Mouse (Mus musculus) cerebellum, postnatal 14 days (tissue): Measurements from ENCODE around the gene Lcn10.
"Not testable (repeated sequence)": the region's sequence is repeated elsewhere in the genome, so short reads cannot be mapped to it uniquely, and the experiment has no call there.

Experiments
- DNase-seq, 2 experiments: peaks; one replicate each; pipeline ENCODE4 v3.0.0; 2021; ENCODE audit warnings: mixed read lengths in 2 of 2

Gene Lcn10

DNA sequence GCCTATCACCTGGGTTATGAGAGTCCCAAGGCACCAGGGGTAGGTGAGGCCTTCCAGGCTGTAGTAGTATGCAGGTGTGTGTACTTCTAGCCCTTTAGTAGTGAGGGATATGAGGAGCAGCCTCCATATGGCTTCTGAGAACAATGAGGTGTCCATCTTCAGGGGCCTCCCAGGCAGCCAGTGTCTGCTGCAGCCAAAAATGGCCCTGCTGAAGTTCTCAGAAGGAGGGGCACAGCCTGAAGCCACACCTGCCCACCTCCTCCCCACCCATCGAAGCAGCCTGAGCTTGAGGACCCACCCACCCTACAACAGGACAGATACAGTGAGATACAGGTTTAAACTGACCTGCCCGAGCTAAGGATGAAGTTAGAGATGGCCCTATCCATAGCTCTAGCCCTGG is at the start of gene Lcn10:
Gene Lcn10 (plus strand): TSS at position 301 of the 400 bp plus-strand sequence.
- DNase-seq, result no peak

DNA sequence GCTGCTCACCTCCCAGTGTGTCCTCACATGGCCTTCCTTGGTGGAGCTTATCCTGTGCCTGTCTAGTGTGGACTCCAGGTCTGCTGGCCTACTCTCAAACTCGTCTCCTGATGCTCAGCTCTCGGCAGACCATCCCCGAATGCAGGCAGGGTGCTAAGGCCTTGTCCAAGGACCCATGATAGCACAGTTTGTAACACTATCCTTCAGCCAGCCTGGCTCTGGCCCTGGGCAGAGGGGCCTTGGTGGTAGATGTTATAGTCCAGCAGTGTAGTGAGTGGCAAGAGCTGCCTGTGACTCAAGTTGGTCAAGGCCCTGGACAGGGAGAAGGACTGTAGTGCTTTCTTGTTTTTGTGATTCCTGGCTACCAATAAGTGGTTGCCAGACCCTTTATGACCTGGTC is 48.9 kb upstream of the Lcn10 start:
- no peak for DNase-seq

DNA sequence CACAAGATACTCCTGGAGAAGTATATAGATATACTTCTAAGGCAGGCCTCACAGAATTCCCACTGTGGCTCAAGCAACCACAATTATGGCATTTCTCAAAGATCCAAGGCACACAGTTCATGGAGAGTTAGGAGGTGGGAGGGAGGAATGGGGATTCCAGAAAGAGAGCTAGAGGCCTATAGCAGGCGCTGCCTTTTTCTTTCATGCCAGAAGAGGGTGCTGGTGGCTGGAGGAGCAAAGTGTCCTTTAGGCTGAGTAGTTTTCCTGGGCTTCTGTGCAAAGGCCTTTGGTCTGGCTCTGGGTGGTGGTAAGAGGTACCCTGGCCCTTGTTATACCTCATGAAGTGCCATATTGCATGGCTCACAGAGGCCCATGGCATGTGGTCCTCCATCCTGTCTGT is 48.5 kb upstream of the Lcn10 start:
- DNase-seq, result no peak

DNA sequence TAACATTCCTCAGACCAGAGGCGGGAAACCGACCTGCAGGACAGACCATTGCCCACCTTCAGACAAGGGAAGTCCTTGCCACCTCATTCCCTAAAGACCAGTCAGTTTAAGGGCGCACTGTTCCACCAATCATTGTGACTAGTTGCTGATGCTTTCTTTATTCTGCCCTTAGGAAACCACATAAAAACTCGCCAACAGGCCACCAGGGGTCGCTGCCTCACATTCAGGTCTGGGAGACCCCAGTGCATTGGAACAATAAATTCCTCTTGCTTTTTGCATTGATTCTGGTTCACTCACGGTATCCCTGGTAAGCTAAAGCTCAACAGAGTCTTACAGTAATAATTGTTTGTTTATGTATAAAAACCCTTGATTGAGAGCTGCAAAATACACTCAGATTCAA is 42.6 kb upstream of the Lcn10 start:
- DNase-seq, result peak; percentile 70 to 83

DNA sequence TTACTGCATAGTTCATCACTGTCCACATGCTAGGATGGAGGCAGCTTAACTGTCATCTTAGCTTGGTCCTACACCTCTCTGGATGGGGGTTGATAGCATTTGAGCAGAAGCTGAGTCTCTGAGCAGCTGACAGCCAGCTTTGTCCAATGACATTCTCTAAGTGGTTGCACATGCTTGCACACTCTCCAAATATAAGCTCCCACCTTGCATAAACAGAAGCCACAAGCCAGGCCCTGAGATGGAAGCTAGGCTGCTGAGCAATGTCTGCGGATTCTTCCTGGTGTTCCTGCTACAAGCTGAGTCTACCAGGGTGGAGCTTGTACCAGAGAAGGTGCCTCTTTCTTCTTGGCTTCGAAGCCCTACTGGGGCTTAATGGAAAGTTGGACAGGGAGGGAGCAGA is 29.6 kb upstream of the Lcn10 start, which contains the start of gene Lcn8:
Gene Lcn8 (plus strand): TSS at position 219 of the 400 bp plus-strand sequence.
- DNase-seq, result no peak

DNA sequence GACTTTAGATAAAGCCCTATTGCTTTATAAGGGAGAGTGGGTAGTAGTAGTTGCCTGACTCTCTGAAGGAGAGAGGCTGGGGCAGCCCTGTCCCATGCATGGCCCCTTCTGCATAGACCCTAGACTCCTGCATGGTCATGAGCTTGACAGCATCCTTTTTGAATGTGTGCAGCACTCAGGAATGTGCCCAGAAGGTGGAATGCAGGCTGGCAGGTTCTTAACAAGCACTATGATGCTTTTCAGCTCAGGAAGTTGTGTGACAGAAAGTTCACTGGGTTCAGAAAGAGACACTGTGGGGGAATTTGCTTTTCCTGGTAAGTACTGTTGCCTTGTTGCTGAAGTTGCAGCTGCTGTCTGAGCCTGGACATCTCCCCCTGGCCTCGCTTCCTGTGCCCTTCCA is 28.0 kb upstream of the Lcn10 start:
- DNase-seq, result no peak

DNA sequence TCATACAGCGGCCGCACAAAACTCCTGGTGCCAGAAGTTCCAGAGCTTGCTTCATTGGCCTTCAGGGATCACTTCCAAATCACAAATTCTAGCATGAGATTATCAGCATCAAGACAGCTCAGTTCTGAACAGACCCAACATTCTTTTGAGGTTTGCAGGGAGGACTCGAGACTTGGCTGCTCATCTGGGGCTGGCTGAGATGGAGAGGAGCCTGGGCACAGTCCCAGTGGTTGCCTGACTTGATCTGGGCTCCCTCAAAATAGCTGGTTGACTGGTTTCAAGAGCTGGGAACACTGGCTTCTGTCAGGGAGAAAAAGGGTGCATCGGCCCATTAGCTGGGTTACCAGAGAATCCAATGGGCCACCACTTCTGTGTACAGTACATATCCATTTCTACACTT is 25.8 kb upstream of the Lcn10 start:
- peak; percentile 48 to 56 for DNase-seq

DNA sequence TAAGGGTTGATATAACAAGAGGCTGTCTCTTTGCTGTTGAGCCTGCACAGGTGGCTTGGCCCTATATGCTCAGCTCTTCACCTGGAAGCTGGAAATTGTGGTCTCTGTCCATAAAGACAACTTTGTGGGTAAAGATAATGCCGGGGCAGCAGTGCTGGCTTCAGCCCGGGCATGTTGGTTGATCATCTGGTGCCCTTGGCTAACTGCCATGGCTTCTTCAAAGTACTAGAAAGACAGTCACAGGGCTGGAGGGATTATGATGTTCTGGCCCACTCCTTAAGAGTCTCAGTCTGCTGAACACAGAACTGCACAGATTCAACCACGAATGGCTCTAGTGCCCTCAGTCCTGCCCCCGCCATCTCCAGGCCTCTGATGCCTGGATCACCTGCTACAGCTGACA is 25.3 kb upstream of the Lcn10 start:
- peak; percentile 68 to 71 for DNase-seq

DNA sequence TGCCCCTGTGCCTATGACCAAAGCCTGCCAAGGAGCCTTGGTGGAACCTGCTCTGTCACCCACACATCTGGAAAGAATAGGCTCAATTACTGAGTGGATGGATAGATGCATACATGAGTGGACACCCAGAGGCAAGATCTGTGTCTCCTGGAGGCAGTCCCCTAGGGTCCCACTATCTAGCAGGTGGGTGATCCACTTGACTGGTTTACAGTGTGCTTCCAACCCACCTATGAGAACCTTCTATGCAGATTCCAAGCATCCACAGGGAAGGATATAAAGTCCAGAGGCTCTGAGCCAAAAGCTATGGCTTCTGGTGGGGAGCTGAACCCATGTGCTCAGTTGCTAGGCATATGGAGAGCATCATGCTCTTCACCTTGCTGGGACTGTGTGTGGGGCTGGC is 24.9 kb upstream of the Lcn10 start, which contains the start of gene Lcn5:
Gene Lcn5 (plus strand): TSS at position 301 of the 400 bp plus-strand sequence.
- no peak for DNase-seq

DNA sequence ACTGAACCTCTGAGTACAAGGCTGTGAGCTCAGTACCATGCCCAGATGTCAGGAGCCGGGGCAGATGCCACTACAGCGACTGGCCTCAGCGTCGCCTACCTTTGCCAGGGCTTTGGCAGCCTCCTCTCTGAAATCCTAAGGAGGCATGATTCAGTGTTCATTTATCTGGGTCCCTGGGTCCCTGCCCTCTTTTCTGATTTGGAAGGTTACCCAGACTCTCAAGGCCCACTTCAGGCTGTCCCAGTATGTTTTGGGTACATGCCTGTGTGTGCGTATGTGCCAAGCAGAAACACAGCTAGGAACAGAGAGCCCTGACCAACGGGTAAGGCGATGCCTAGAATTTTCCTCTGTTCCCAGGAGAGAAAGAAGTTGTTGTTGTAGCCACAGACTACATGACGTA is 22.2 kb upstream of the Lcn10 start:
- peak in 1 of 2 experiments; percentile 11 for DNase-seq

DNA sequence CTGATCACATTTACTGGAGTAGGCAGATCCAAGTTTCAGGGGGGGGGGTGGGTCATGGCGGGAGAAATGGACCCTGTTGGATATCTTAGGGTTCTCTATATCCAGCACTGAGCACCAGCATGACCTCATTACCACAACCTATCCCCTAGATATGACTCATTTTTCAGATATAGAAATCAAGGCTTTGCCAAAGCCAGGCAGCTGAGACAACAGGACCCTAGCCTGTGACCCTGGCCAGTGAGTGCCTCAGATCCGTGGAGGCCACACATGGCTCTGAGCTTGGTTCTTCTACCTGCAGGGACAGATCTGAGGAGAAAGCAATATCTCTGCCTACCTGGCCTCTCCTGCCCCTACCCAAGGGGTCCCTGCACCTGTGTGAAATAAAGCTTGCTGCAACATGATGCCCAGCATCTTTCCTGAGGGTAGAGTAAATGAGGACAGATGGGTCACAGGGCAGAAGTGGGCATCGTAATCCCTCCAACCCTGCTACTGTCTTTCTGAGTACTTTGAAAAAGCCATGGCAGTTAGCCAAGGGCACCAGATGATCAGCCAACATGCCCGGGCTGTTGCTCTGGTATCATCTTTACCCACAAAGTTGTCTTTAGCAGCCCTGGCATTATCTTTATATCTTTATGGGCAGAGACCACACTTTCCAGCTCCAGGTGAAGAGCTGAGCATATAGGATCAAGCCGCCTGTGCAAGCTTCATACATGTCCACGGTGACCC is 21.1 kb upstream of the Lcn10 start:
- peak; percentile 33 to 40 for DNase-seq

DNA sequence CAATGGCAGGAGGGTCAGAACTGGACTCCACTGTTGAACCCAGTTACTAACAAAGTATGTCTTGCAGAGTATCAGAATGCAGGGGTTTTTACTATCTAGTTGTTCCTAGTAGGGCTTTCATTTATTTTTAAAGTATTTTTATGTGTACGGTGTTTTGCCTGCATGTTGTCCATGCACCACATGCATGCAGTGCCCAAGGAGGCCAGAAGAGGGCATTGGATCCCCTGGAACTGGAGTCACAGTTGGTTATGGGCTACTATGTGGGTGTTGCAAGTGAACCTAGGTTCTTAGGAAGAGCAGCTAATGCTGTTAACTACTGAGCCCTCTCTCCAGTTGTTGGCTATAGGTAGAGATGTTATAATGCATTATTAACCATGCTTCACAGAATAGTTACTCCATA is 19.0 kb upstream of the Lcn10 start:
- peak; percentile 72 to 86 for DNase-seq

DNA sequence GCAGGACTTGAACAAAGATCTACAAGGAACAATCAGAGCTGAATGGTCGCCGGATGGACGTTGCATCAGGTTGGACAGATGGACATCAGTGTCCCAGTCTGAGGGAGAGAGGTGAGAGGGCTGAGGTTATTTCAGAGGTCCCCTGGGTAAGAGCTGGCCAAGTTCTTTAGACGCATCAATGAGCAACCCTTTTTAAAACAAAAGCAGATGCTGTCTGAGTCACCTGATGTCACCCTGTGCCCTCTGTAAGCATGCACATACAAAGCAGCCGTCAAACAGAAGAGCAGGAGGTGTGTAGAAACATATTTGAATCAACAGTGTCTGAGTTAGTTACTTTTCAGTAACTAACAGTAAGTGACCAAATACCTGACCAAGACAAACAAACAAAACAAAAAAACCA is 18.4 kb upstream of the Lcn10 start:
- no peak for DNase-seq

DNA sequence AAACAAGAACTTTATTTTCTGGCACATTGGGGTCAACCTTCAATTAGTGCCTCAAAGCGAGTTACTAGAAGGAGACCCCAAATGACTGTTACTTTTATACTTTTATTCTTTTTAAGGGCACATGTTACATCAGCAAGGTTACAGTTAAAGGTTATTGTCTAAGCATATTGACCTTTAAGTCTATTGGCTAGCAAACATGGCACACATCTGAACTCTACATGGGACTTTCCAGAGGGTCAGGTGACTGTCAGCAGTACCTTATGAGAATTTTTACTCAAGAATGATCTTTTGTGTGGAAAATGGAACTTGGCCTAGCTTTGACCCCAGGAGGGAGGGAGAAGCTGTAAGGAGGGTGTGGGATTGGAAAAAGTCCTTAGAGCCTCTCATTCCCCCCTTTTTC is 16.0 kb upstream of the Lcn10 start:
- DNase-seq, result no peak

DNA sequence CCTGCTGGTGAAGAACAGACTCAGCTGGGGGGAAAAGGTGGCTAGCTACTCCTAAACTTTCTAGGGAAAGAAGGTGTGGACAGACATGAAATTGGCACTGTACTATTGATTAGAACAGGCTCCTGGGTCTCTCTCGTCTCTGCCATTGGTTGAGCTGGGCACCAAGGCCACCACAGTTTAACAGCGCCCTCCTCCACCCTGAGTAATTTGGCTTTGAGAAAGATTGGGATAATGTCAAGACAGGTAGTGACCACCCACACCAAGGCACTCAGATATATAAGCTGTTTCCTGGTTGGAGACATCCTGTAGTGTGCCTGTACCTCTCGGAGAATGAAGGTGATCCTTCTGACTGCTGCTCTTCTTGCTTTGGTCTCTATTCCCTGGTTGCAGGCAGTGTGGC is 6.0 kb upstream of the Lcn10 start, which contains the start of gene Lcn6:
Gene Lcn6 (plus strand): TSS at position 301 of the 400 bp plus-strand sequence.
- no peak for DNase-seq

DNA sequence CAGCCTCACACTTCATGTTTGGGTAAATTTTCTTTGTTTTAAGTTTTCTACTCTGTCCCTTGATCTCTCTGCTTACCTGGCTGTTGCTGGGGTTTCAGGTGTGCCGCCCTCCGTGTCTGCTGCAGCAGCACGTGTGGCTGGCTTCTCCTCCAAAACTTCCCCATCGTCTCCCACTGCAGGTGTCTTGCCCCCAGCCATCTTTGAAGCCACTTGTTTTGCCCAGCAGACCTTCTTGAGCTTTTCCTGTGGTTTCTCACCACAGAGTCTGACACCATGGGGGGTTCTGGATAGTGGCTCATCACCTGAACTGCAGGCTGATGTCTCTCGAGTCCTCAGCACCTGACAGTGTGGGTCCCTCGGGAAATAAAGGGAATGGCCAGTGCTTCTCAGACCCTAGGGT is 3.0 kb upstream of the Lcn10 start:
- DNase-seq, result no peak

DNA sequence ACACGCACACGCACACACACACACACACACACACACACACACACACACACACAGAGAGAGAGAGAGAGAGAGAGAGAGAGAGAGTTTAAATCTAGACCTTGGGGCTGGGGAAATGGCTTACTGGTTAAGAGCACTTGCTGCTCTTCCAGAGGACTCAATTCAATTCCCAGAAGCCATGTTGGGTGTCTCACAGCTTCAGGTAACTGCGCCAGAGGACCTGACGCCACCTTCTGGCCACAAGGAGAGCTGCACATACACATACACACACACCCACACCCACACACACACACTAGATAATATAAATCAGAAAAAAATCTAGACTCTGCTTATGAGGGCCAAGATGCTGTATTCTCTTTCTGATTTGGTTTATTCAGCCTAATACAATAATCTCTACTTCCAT is 4.4 kb downstream of the Lcn10 start:
- DNase-seq, result no peak

DNA sequence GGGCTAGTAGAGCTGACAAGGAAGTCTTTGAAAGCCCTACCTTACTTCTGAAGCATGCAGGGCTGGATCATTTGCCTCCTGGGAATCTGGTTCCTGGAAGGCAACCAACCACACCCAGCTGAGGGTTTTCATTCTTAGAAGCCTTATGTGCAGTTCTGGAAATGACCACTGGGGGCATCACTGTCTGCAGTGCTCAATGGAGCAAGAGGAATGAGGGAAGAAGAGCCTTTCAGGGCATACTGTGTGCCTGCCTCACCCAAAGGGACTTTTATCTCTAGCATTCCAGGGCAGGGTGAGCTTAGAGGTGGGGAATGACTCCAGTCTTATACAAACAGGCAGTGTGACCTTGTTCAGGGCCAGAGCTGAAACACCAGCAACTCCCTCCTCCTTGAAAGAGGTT is 12.1 kb downstream of the Lcn10 start:
- peak; percentile 79 to 91 for DNase-seq

DNA sequence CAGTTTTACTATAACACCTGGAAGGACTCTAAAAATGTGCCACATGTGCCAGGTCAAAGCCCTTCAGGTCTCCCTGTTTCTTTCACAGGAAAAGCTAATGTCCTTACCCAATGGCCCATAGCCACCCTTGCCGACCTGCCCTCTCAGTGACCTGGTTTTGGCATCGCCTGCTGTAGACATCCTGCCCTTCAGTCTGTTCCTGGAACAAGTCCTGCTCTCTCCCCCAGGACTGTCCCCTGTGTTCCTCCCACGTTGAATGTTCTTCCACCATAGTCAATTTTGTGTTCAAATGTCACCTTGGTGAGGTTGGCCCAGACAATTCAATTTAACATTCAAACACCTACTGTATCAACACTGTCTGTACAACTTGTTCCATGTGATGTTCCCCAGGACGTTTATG is 14.4 kb downstream of the Lcn10 start:
- no peak for DNase-seq

DNA sequence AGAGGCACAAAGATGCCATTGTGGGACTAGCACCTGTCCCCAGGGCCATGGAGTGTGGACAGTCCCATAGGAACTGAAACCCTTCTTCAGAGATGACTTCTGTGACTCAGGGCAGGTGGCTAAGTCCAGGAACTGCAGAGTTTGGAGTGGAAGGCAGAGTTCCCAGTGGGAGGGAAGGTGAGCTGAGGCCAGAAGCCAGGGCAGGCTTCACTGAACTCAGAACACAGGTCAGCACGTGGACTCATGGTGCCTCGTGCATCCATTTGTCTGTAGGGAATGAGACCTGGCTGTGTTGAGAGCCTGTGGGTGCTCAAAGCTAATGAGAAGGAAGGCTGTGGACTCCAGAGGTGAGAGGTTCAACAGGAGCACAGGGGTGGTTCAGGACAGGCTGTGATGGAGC is 16.2 kb downstream of the Lcn10 start:
- DNase-seq, result no peak

DNA sequence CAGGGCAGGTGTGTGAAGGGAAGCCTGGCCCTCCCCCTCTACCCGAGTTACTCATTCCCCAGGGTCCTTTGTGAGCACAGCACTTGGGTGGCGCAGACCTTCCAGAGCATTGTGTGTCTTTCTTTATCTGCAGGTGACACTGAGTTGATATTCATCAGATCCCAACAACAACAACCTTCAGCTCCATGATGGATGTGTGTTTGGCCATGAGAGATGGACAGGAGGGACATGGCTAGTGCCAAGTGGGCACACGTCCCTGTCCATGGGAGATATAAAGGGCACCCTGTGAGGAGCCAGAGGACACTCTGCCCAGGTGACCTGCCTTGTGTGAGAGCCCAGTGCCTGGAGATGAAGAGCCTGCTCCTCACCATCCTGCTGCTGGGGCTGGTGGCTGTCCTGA is 17.2 kb downstream of the Lcn10 start, which contains the start of gene Obp2a:
Gene Obp2a (plus strand): TSS at position 301 of the 400 bp plus-strand sequence.
- DNase-seq, result not testable (repeated sequence)

DNA sequence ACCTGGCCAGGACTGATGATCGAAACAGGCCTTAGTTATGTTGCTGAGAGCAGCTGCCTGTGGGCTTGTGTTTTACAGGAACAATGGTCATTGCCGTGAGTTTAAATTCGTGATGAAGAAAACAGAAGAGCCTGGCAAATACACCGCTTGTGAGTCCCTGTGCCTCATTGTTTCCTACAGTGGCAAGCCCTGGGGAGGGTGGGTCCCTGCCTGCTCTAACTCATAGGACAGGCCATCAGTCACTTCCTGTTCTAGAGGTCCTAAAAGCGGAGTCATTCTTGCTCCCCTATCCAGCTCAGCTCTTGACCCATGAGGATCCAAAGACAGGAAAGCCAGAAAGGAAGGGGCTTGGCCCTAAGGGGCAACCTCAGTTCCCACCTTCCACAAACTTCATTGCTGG is 18.5 kb downstream of the Lcn10 start:
- DNase-seq, result no peak

DNA sequence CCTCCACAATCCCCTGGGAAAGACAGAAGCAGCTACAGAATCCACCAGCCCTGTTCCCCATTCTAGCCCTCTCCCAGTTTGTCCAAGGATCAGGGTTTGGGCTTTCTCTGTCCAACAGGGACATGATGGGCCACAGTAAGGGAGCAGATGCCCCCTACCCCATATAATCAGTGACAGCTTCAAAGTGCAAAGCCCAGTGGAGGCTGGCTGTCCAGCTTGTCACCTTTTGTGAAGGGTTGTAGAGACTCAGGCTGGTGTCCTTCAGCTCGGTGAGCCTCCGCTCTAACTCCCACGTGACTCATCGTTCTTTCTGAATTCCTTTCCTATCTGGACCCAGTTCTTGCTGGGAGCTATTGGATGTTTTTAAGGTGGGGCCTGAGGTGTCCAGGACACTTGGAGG is 21.2 kb downstream of the Lcn10 start:
- DNase-seq, result no peak

DNA sequence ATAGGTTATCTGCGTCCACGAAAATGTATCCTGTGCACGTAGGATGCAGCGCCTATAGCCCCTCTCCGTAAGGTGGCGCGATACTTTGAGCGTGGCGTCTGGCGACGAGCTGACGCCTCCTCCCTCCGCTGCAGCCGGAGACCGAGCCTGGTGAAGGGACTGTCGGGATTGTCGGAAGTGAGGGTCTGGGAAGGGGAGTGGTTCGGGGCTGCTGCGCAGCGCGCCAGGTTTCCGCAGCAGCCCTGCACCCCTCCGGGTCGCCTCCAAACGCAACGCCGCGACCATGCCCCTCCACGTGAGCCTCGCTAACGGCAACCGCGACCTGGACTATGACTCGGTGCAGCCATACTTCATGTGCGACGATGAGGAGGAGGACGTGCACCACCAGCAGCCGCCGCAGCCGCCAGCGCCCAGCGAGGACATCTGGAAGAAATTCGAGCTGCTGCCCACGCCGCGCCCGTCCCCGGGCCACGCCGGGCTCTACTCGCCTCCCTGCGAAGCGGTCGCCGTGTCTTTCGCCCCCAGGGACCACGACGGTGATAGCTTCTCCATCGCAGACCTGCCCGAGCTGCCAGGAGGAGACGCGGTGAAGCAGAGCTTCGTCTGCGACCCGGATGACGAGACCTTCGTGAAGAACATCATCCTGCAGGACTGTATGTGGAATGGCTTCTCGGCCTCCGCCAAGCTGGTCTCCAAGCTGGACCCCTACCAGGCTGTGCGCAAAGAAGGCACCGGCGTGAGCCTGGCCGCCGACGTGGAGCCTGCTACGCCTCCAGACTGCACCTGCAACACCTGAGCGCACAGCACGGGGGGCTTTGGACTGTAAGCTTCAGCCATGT is 24.3 kb downstream of the Lcn10 start, which contains the start of gene Bmyc:
Gene Bmyc (plus strand): TSS at position 97 of the 839 bp plus-strand sequence.
- peak; percentile 89 for DNase-seq
